Mouse (Mus musculus) neural tube, embryonic 15.5 days (tissue): ENCODE measurements around the gene Olfr881. TPM values are rescaled to one million over a fixed set of nuclear protein-coding genes. Genes with fewer than 3 reads are reported as not detected.

Experiments
- ATAC-seq: fragments of 200-750 bp; cut with Nextera tagmentation; 2 replicates; pipeline ENCODE4 v1.8.0; 2017; ENCODE audit warnings: mild to moderate bottlenecking, moderate TSS enrichment, moderate library complexity; ENCODE audit not compliant: low FRiP score
- H3K27ac ChIP-seq: fragments of 300-500 bp; sonication (generic); replicated peaks from 2 replicates; pipeline ENCODE4 v1.5.1; 2015; ENCODE audit warnings: mild to moderate bottlenecking, inconsistent platforms
- H3K27me3 ChIP-seq: fragments of 300-500 bp; sonication (generic); replicated peaks from 2 replicates; pipeline ENCODE4 v1.6.1; 2015; ENCODE audit warnings: inconsistent platforms
- H3K36me3 ChIP-seq: fragments of 300-500 bp; sonication (generic); 2 replicates; pipeline ENCODE4 v1.6.1; 2015; ENCODE audit warnings: inconsistent platforms
- H3K4me1 ChIP-seq: fragments of 300-500 bp; sonication (generic); 2 replicates; pipeline ENCODE4 v1.6.1; 2015; ENCODE audit warnings: inconsistent platforms
- H3K4me2 ChIP-seq: fragments of 300-500 bp; sonication (generic); 2 replicates; pipeline ENCODE4 v1.6.1; 2015; ENCODE audit warnings: inconsistent platforms, mild to moderate bottlenecking, moderate library complexity
- H3K4me3 ChIP-seq: fragments of 300-500 bp; sonication (generic); replicated peaks from 2 replicates; pipeline ENCODE4 v1.5.1; 2015; ENCODE audit warnings: mild to moderate bottlenecking, inconsistent platforms
- H3K9ac ChIP-seq: fragments of 300-500 bp; sonication (generic); replicated peaks from 2 replicates; pipeline ENCODE4 v1.6.1; 2015; ENCODE audit warnings: mild to moderate bottlenecking, inconsistent platforms
- H3K9me3 ChIP-seq: fragments of 300-500 bp; sonication (generic); replicated peaks from 2 replicates; pipeline ENCODE4 v1.6.1; 2016; ENCODE audit warnings: inconsistent platforms
- WGBS: fragments of 180-500 bp; shearing (Covaris S2); methylation state at CpG from one replicate; pipeline ENCODE4 v1.1.7; 2015; ENCODE audit warnings: mixed read lengths; 5-methylcytosine and 5-hydroxymethylcytosine counted together
- polyA plus RNA-seq: library from polyadenylated mRNA; unstranded; fragments of >200 nt; fragmentation: Nextera tagmentation; extraction: Ambion mirVana; gene quantifications from 2 replicates; pipeline ENCODE4 v1.2.1, GENCODE M21; 2015

Olfr881 gene
- not detected in 2 replicates for polyA plus RNA-seq

- Histone ChIP-seq H3K36me3 (no peaks in the 10 kb centered on the region), H3K4me2 (no peak within 1 kb of the TSS), H3K9ac (no peak within 1 kb of the TSS), H3K4me1 (no peaks in the 10 kb centered on the region), H3K27ac (no peak within 1 kb of the TSS), H3K9me3 (no peaks in the 10 kb centered on the region), H3K27me3 (no peaks in the 10 kb centered on the region), H3K4me3 (no peak within 1 kb of the TSS)
- no peak for ATAC-seq
These were observed at the start of gene Olfr881 for GRCm38 (mm10) chr9:37991525-37991924. Gene Olfr881, plus strand, starts transcription at chr9:37991825.

GRCm38 (mm10) chr9:37998581-37999204, 7.1 kb downstream of the Olfr881 start:
- Histone ChIP-seq H3K4me1 (no peaks in the 10 kb centered on the region), H3K4me3 (no peak overlapping the region), H3K36me3 (no peaks in the 10 kb centered on the region), H3K9me3 (no peaks in the 10 kb centered on the region), H3K4me2 (no peak overlapping the region), H3K9ac (no peak overlapping the region), H3K27me3 (no peaks in the 10 kb centered on the region), H3K27ac (no peak overlapping the region)
- no peak for ATAC-seq
- WGBS = 55% methylated on average over 2 of the region's 2 CpGs

GRCm38 (mm10) chr9:38000021-38000420, 8.4 kb downstream of the Olfr881 start:
- H3K4me3 ChIP-seq = no peak overlapping the region
- H3K27ac ChIP-seq = no peak overlapping the region
- no peak for ATAC-seq
- H3K36me3 ChIP-seq = no peaks in the 10 kb centered on the region
- no peak overlapping the region for H3K4me2 ChIP-seq
- H3K9me3 ChIP-seq = no peaks in the 10 kb centered on the region
- no peaks in the 10 kb centered on the region for H3K4me1 ChIP-seq
- H3K27me3 ChIP-seq = no peaks in the 10 kb centered on the region
- no peak overlapping the region for H3K9ac ChIP-seq
- 65% methylated on average over 1 of the region's 1 CpGs for WGBS

- no peak within 1 kb of the TSS for H3K4me3 ChIP-seq
- no peaks in the 10 kb centered on the region for H3K4me1 ChIP-seq
- no peaks in the 10 kb centered on the region for H3K9me3 ChIP-seq
- H3K27me3 ChIP-seq = no peaks in the 10 kb centered on the region
- no peak within 1 kb of the TSS for H3K4me2 ChIP-seq
- H3K27ac ChIP-seq = no peak within 1 kb of the TSS
- H3K36me3 ChIP-seq = no peaks in the 10 kb centered on the region
- WGBS = 89% methylated on average over 1 of the region's 1 CpGs
- H3K9ac ChIP-seq = no peak within 1 kb of the TSS
- no peak for ATAC-seq
These were observed 33.9 kb downstream of the Olfr881 start, which contains the start of gene Olfr883 for GRCm38 (mm10) chr9:38025508-38025907. Gene Olfr883, plus strand, starts transcription at chr9:38025808.

Other genes starting within 250 kb of the Olfr881 start
- gene Olfr874, start 246.7 kb upstream of the Olfr881 start, polyA plus RNA-seq = not detected in 2 replicates
- gene Olfr875, start 220.0 kb upstream of the Olfr881 start, polyA plus RNA-seq = not detected in 2 replicates
- gene Olfr876, start 188.8 kb upstream of the Olfr881 start, polyA plus RNA-seq = not detected in 2 replicates
- not detected in 2 replicates for gene Olfr877, start 137.6 kb upstream of the Olfr881 start, polyA plus RNA-seq
- gene Olfr145, start 95.1 kb upstream of the Olfr881 start, polyA plus RNA-seq = not detected in 2 replicates
- not detected in 2 replicates for gene Olfr878, start 74.0 kb upstream of the Olfr881 start, polyA plus RNA-seq
- gene Olfr883, start 34.0 kb downstream of the Olfr881 start, polyA plus RNA-seq = not detected in 2 replicates
- gene Olfr884, start 54.7 kb downstream of the Olfr881 start, polyA plus RNA-seq = not detected in 2 replicates
- not detected in 2 replicates for gene Olfr885, start 69.5 kb downstream of the Olfr881 start, polyA plus RNA-seq
- gene Olfr887, start 92.2 kb downstream of the Olfr881 start, polyA plus RNA-seq = not detected in 2 replicates
- not detected in 2 replicates for gene Olfr888, start 116.3 kb downstream of the Olfr881 start, polyA plus RNA-seq
- gene Olfr889, start 123.4 kb downstream of the Olfr881 start, polyA plus RNA-seq = 0.04 and 0.10 TPM in 2 replicates
- gene Olfr890, start 150.7 kb downstream of the Olfr881 start, polyA plus RNA-seq = not detected in 2 replicates
- gene Olfr891, start 189.0 kb downstream of the Olfr881 start, polyA plus RNA-seq = not detected in 2 replicates
- not detected in 2 replicates for gene Olfr893, start 216.5 kb downstream of the Olfr881 start, polyA plus RNA-seq
- not detected in 2 replicates for gene Olfr894, start 226.2 kb downstream of the Olfr881 start, polyA plus RNA-seq